Mouse (Mus musculus): ENCODE measurements around the gene Irf2bpl. TPM values are rescaled to one million over a fixed set of nuclear protein-coding genes. Genes with fewer than 3 reads are reported as not detected.
A peak's percentile ranks its signal among the peaks of the same experiment; 100 is the strongest.

The Irf2bpl gene
- polyA plus RNA-seq, 1 experiment from 2014 or later = 30.4 TPM

GRCm38 (mm10) chr12:86899461-86900179, 15.0 kb upstream of the Irf2bpl start:
- Histone ChIP-seq H3K36me3 (ENCODE audit: insufficient read depth, low read length) (no peaks in the 10 kb centered on the region), H3K4me3 (ENCODE audit: low read length) (no peak overlapping the region), H3K4me2 (replicated peaks; ENCODE audit: low read depth, low read length) (peak overlapping the region; percentile 6; the same call in 1 of the 2 replicates), H3K27ac (ENCODE audit: low read length) (peak overlapping the region; percentile 82), H3K9me3 (ENCODE audit: low read length) (no peaks in the 10 kb centered on the region), H3K9ac (replicated peaks; ENCODE audit: low read length) (0 out of 2 replicates have a peak overlapping the region, but pooled peaks have one; percentile 13), H3K27me3 (ENCODE audit: insufficient read depth, low read length) (no peaks in the 10 kb centered on the region), H3K4me1 (ENCODE audit: insufficient read depth, low read length) (peaks cover 71% of the 10 kb centered on the region)
- 0 out of 2 replicates have a peak, but pooled peaks have one; percentile 20 for ATAC-seq (ENCODE audit: low FRiP score, low TSS enrichment)
- WGBS = 36% methylated on average over 11 of the region's 11 CpGs

- peak overlapping the region; percentile 99 for H3K27ac ChIP-seq (ENCODE audit: low read length)
- H3K4me3 ChIP-seq (ENCODE audit: low read length) = no peak overlapping the region
- H3K9ac ChIP-seq (replicated peaks; ENCODE audit: low read length) = no peak overlapping the region
- H3K36me3 ChIP-seq (ENCODE audit: insufficient read depth, low read length) = no peaks in the 10 kb centered on the region
- H3K4me2 ChIP-seq (replicated peaks; ENCODE audit: low read depth, low read length) = no peak overlapping the region
- no peaks in the 10 kb centered on the region for H3K9me3 ChIP-seq (ENCODE audit: low read length)
- 61% methylated on average over 3 of the region's 3 CpGs for WGBS
- peaks cover 68% of the 10 kb centered on the region for H3K4me1 ChIP-seq (ENCODE audit: insufficient read depth, low read length)
- ATAC-seq (ENCODE audit: low FRiP score, low TSS enrichment) = no peak
- H3K27me3 ChIP-seq (ENCODE audit: insufficient read depth, low read length) = no peaks in the 10 kb centered on the region
These were observed 13.8 kb upstream of the Irf2bpl start for GRCm38 (mm10) chr12:86898448-86898847.

- Histone ChIP-seq H3K9me3 (ENCODE audit: low read length) (no peaks in the 10 kb centered on the region), H3K4me1 (ENCODE audit: insufficient read depth, low read length) (peaks cover 74% of the 10 kb centered on the region), H3K27ac (ENCODE audit: low read length) (peak overlapping the region; percentile 99), H3K4me3 (ENCODE audit: low read length) (no peak overlapping the region), H3K27me3 (ENCODE audit: insufficient read depth, low read length) (no peaks in the 10 kb centered on the region), H3K36me3 (ENCODE audit: insufficient read depth, low read length) (no peaks in the 10 kb centered on the region), H3K4me2 (replicated peaks; ENCODE audit: low read depth, low read length) (no peak overlapping the region), H3K9ac (replicated peaks; ENCODE audit: low read length) (no peak overlapping the region; the same call in 1 of the 2 replicates)
- no peak for ATAC-seq (ENCODE audit: low FRiP score, low TSS enrichment)
- 53% methylated on average over 7 of the region's 7 CpGs for WGBS
These were observed 13.2 kb upstream of the Irf2bpl start for GRCm38 (mm10) chr12:86897769-86898273.

- Histone ChIP-seq H3K36me3 (ENCODE audit: insufficient read depth, low read length) (no peaks in the 10 kb centered on the region), H3K4me2 (replicated peaks; ENCODE audit: low read depth, low read length) (0 out of 2 replicates have a peak overlapping the region, but pooled peaks have one; percentile 16), H3K4me3 (ENCODE audit: low read length) (no peak overlapping the region), H3K9me3 (ENCODE audit: low read length) (no peaks in the 10 kb centered on the region), H3K27me3 (ENCODE audit: insufficient read depth, low read length) (no peaks in the 10 kb centered on the region), H3K9ac (replicated peaks; ENCODE audit: low read length) (peak overlapping the region; percentile 45), H3K27ac (ENCODE audit: low read length) (peak overlapping the region; percentile 99), H3K4me1 (ENCODE audit: insufficient read depth, low read length) (peaks cover 82% of the 10 kb centered on the region)
- ATAC-seq (ENCODE audit: low FRiP score, low TSS enrichment) = no peak
- WGBS = 42% methylated on average over 7 of the region's 7 CpGs
These were observed 12.4 kb upstream of the Irf2bpl start for GRCm38 (mm10) chr12:86896921-86897512.

- H3K27me3 ChIP-seq (ENCODE audit: insufficient read depth, low read length) = no peaks in the 10 kb centered on the region
- H3K27ac ChIP-seq (ENCODE audit: low read length) = peak overlapping the region; percentile 99
- ATAC-seq (ENCODE audit: low FRiP score, low TSS enrichment) = no peak
- no peak overlapping the region; the same call in 1 of the 2 replicates for H3K4me2 ChIP-seq (replicated peaks; ENCODE audit: low read depth, low read length)
- H3K4me1 ChIP-seq (ENCODE audit: insufficient read depth, low read length) = peaks cover 88% of the 10 kb centered on the region
- H3K9ac ChIP-seq (replicated peaks; ENCODE audit: low read length) = peak overlapping the region; percentile 45
- H3K9me3 ChIP-seq (ENCODE audit: low read length) = no peaks in the 10 kb centered on the region
- no peak overlapping the region for H3K4me3 ChIP-seq (ENCODE audit: low read length)
- WGBS = 26% methylated on average over 7 of the region's 7 CpGs
- no peaks in the 10 kb centered on the region for H3K36me3 ChIP-seq (ENCODE audit: insufficient read depth, low read length)
These were observed 11.9 kb upstream of the Irf2bpl start for GRCm38 (mm10) chr12:86896441-86896890.

- no peak overlapping the region for H3K4me3 ChIP-seq (ENCODE audit: low read length)
- peak overlapping the region; percentile 99 for H3K27ac ChIP-seq (ENCODE audit: low read length)
- no peak for ATAC-seq (ENCODE audit: low FRiP score, low TSS enrichment)
- WGBS = 27% methylated on average over 4 of the region's 4 CpGs
- no peaks in the 10 kb centered on the region for H3K9me3 ChIP-seq (ENCODE audit: low read length)
- H3K4me1 ChIP-seq (ENCODE audit: insufficient read depth, low read length) = peaks cover 91% of the 10 kb centered on the region
- no peaks in the 10 kb centered on the region for H3K36me3 ChIP-seq (ENCODE audit: insufficient read depth, low read length)
- H3K9ac ChIP-seq (replicated peaks; ENCODE audit: low read length) = peak overlapping the region; percentile 2; the same call in 1 of the 2 replicates
- H3K27me3 ChIP-seq (ENCODE audit: insufficient read depth, low read length) = no peaks in the 10 kb centered on the region
- peak overlapping the region; percentile 72 for H3K4me2 ChIP-seq (replicated peaks; ENCODE audit: low read depth, low read length)
These were observed 11.3 kb upstream of the Irf2bpl start for GRCm38 (mm10) chr12:86895703-86896409.

GRCm38 (mm10) chr12:86894841-86895428, 10.3 kb upstream of the Irf2bpl start:
- H3K4me2 ChIP-seq (replicated peaks; ENCODE audit: low read depth, low read length) = peak overlapping the region; percentile 72
- WGBS = under 1% methylated on average over 12 of the region's 12 CpGs
- peak overlapping the region; percentile 99 for H3K27ac ChIP-seq (ENCODE audit: low read length)
- peak overlapping the region; percentile 43 for H3K4me3 ChIP-seq (ENCODE audit: low read length)
- H3K27me3 ChIP-seq (ENCODE audit: insufficient read depth, low read length) = no peaks in the 10 kb centered on the region
- no peaks in the 10 kb centered on the region for H3K36me3 ChIP-seq (ENCODE audit: insufficient read depth, low read length)
- ATAC-seq (ENCODE audit: low FRiP score, low TSS enrichment) = peak; percentile 11
- H3K9ac ChIP-seq (replicated peaks; ENCODE audit: low read length) = peak overlapping the region; percentile 67
- no peaks in the 10 kb centered on the region for H3K9me3 ChIP-seq (ENCODE audit: low read length)
- H3K4me1 ChIP-seq (ENCODE audit: insufficient read depth, low read length) = peaks cover 91% of the 10 kb centered on the region

- ATAC-seq (ENCODE audit: low FRiP score, low TSS enrichment) = peak; percentile 84
- H3K36me3 ChIP-seq (ENCODE audit: insufficient read depth, low read length) = no peaks in the 10 kb centered on the region
- 0% methylated on average over 22 of the region's 26 CpGs for WGBS
- peaks cover 91% of the 10 kb centered on the region for H3K4me1 ChIP-seq (ENCODE audit: insufficient read depth, low read length)
- peak overlapping the region; percentile 71 for H3K9ac ChIP-seq (replicated peaks; ENCODE audit: low read length)
- H3K27me3 ChIP-seq (ENCODE audit: insufficient read depth, low read length) = no peaks in the 10 kb centered on the region
- H3K4me2 ChIP-seq (replicated peaks; ENCODE audit: low read depth, low read length) = peak overlapping the region; percentile 77
- peak overlapping the region; percentile 43 for H3K4me3 ChIP-seq (ENCODE audit: low read length)
- H3K27ac ChIP-seq (ENCODE audit: low read length) = peak overlapping the region; percentile 100
- no peaks in the 10 kb centered on the region for H3K9me3 ChIP-seq (ENCODE audit: low read length)
These were observed 9.7 kb upstream of the Irf2bpl start for GRCm38 (mm10) chr12:86894184-86894839.

Measured in kidney, embryonic 16.5 days (tissue).